Mouse (Mus musculus): ENCODE data around the gene Mrpl38.
"Not testable (repeated sequence)": the region's sequence is repeated elsewhere in the genome, so short reads cannot be mapped to it uniquely, and the experiment has no call there.

The Mrpl38 gene

DNA sequence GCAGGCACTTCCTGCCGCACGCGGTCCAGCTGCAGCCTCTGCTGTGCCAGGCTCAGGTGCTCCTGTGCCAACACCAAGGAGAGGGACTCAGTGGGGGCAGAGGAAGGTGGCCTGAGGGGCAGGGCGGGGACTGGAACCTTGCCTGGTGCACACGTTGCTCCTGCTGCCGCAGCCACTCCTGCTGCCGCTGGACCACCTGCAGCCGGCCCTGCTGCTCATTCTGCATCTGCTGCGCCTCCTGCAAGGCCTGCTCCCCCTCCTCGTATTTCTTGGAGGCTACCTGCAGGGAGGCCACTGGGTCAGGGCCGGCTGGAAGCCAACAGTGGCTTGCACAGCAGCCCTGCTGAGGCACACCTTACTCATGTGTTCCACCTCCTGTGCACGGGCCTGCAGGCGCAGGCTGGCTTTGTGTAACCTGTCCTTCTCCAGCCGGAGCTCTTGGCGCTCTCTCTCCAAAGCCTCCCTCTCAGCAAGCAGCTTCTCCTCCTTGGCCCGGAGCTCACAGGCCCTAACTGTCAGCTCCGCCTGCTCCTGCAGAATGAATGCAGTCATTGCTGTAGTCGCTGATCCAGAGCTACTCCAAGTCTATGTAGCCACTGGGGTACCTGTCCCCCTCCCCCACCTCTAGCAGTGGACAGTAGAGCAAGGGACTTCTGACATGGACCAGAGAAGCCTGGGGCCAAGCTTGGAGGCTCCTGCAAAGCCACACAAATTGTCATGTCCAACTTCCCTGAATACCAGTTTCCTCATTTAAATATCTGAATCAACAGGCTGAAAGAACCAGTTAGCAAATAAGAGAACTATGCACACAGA, 7.0 kb upstream of the Mrpl38 start:
- in situ Hi-C loops (cut with MboI; ENCODE audit: unreplicated experiment in 2 of 2) = loop anchor here (5.0 to 10.0 kb wide), 4 partner anchors 59 to 319 kb away; partner anchors contain the start of gene Qrich2 (in 1 of the 2)

DNA sequence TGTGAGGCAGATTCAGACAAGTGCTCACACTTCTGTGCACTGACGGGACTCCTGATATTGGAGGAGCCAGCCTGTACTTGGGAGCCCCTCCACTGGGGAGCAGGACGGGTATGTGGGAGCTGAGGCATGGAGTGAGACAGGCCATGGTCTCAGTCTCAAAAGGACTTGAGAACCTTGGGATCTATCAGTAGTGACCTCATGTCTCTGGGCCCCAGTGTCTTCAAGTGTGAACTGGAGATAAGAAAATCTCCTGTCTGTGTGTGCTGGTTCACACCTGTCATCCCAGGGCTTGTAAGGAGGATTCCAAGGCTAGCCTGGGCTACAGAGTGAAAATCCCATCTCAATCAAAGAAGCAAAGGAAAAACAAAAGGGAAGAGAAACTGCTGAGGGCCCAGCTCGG, 4.8 kb upstream of the Mrpl38 start:
- in situ Hi-C loops (cut with MboI; ENCODE audit: unreplicated experiment in 2 of 2) = loop anchor here (10.0 kb wide), 3 partner anchors 61 to 321 kb away; partner anchors contain the start of gene Qrich2 (in 1 of the 2)

DNA sequence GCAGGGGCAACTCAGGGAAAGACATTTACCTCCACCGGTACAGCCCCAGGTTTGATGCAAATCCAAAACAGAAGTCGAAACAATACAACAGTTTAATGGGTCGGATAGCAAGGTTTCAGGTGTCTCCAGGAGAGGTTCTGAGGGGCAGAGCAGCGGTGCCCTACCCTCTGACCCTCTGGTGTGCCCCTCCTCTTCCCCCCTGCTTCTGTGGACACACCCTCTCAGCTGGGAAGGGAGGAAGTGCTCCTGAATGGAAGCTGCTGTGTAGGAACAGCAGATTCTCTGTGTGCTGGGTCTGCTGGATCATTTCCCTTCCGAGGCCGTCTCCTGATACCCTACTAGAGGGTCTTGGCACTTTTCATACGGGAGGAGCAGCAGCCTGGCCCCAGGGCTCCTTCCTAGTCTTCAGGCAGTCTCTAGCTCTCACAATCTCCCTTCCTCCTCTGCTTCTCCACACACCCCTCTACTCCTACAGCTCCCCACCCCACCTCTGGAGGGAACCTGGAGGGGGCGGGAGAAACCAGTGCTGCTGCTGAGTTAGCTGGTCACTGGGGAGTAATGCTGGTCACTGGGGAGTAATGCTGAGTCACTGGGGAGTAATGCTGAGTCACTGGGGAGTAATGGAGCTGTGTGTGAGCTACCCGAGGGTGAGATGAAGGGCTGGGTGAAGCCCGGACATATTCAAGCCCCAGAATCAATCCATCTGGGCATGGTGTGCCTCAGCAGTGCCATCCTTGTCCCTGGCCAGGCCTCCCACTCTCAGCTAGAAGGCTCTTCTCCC, 3.7 kb upstream of the Mrpl38 start:
- in situ Hi-C loops (cut with MboI; ENCODE audit: unreplicated experiment in 2 of 2) = loop anchor here (10.0 kb wide), 3 partner anchors 62 to 322 kb away; partner anchors contain the start of gene Qrich2 (in 1 of the 2)

DNA sequence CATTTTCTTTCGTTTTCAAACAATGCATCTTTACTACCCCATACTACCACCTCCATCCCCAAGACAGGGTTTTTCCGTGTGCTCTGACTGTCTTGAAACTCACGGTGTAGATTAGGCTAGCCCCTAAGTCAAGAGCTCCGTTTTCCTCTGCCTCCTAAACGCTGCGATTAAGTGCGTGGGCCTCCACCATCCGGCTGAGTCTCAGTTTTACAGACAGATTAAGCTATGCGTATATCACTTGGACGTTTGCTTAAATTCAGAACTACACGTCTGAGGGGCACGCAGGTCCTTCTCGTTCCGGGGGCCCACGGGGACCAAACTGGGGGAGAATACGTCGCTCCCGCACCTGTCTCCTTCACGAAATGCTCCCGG, 586 bp downstream of the Mrpl38 start:
- in situ Hi-C loops (cut with MboI; ENCODE audit: unreplicated experiment in 2 of 2) = loop anchor here in 1 of 2 experiments (10.0 kb wide), 1 partner anchor 167 kb away; the partner anchor contains the start of gene Exoc7

DNA sequence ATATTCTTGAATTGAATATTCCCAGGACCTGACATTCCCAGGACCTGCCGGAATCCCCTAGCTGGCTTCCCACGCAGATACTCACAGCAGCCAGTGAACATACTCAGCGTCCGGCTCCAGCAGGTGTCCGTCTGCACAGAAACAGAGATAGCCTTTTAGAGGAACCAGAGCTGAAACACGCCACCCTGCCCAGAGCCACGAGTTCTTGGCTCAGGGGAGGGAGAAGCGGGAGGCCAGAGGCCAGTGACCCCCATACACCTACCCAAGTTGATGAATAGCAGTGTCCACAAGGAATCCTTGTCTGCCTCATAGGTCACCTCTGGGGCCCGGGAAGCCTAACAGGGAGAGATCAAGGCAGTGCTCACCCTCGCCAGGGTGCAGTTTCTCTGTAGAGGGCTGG, 4.5 kb downstream of the Mrpl38 start:
- in situ Hi-C loops (cut with MboI; ENCODE audit: unreplicated experiment in 2 of 2) = loop anchor here (5.0 to 10.0 kb wide), 3 partner anchors 47 to 171 kb away; partner anchors contain the start of genes Wbp2 (in 2 of the 2), Exoc7 (in 1 of the 2) and H3f3b (in 1 of the 2)

DNA sequence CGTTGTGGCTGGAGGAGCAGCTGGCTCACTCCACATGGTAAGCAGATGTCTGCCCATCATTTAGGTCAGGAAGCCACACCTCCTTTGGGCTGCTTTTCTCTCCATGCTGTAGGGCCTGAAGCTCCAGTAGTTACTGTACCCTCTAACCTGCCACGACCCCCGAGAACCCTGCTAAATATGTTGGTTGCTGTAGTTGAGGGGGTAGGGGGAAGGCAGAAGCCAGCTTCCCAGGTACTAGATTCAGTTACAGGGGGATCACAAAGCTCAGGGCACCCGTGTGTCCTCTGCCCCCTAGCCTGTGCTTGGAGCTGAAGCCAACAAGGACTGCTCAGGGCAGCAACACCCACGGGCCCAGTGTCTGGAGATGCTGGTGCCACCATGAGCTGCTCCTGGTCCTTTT, 5.2 kb downstream of the Mrpl38 start:
- in situ Hi-C loops (cut with MboI; ENCODE audit: unreplicated experiment in 2 of 2) = loop anchor here (5.0 to 10.0 kb wide), 3 partner anchors 46 to 171 kb away; partner anchors contain the start of genes Wbp2 (in 2 of the 2), Exoc7 (in 1 of the 2) and H3f3b (in 1 of the 2)

DNA sequence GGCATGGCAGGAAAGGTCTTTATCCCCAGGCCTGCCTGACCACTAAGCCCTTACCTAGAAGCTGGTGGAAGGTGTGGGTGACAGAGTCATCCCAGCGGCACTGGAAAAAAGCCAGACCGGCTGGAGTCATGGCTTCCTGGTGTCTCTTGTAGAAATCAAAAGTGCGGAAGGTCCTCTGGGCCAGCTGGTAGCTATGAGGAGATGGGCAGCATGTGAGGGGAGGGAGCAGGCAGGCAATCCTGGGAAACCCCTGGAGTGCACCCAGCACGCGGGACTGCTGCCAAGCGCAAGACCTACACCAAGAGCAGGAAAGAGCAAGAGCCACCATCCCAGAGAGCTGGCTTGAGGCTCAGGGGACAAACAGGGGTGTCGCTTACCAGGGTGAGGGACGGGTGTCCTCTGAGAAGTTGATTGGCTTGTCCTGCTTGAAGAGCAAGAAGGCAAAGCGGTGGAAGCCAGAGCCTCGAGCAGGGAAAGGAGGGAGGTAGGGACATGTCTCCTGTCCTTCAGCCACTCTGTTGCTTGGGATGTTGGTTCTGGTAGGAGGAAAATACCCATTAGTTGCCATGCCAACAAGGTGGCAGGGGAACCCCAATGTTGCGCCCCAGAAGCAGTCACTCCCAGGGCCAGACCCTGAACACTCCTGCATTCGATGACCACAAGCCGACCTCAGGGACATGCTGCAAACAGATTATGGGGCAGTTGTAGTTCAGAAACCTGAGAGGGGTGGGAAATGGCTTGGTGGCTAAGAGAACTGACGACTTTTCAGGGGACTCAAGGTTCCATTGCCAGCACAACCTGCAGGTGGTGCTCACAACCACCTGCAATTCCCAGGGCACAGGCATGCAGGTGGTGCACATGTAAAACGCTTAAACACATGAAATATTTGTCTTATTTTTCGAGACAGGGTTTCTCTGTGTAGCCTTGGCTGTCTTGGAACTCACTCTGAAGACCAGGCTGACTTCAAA, 6.0 kb downstream of the Mrpl38 start:
- in situ Hi-C loops (cut with MboI; ENCODE audit: unreplicated experiment in 2 of 2) = loop anchor here (5.0 to 10.0 kb wide), 3 partner anchors 45 to 172 kb away; partner anchors contain the start of genes Wbp2 (in 2 of the 2), Exoc7 (in 1 of the 2) and H3f3b (in 1 of the 2)

DNA sequence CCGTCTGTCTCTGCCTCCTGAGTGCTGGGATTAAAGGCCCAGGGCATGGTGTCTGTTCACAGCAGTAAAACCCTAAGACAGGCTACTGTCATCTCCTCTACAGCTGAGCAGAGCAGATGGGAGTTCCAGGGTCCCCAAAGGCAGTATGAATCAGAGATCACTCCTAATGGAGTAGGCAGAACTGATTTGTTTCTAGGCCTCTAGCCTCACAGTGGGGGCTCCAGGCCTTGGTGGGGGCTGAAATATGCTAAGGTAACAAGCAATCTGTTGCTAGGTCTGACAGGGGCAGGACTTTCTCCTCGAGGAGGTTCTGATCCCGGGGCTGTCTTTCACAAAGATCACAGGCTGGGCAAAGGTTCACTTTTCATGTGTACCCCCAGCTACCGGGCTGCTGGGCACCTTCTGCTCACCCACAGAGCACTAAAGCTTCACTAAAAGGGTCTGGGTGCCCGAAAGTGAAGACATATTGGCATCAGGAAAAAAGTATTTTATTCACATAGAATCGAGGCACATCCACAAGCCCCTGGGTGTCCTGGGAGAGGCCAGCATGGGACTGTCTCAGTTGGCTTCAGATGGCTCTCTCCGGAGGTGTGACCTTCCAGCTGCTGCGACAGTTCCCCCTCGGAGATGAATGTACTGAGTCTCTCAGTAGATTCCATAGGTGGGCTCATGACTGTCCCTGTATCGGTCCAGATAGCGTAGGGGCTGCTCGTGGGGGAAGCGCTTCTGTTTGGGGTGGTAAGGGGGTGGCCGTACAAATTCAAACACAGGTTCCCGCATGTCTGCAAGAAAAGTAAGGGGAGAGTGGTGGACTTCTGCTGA, 7.1 kb downstream of the Mrpl38 start:
- in situ Hi-C loops (cut with MboI; ENCODE audit: unreplicated experiment in 2 of 2) = loop anchor here (5.0 to 10.0 kb wide), 3 partner anchors 44 to 173 kb away; partner anchors contain the start of genes Wbp2 (in 2 of the 2), Exoc7 (in 1 of the 2) and H3f3b (in 1 of the 2)

DNA sequence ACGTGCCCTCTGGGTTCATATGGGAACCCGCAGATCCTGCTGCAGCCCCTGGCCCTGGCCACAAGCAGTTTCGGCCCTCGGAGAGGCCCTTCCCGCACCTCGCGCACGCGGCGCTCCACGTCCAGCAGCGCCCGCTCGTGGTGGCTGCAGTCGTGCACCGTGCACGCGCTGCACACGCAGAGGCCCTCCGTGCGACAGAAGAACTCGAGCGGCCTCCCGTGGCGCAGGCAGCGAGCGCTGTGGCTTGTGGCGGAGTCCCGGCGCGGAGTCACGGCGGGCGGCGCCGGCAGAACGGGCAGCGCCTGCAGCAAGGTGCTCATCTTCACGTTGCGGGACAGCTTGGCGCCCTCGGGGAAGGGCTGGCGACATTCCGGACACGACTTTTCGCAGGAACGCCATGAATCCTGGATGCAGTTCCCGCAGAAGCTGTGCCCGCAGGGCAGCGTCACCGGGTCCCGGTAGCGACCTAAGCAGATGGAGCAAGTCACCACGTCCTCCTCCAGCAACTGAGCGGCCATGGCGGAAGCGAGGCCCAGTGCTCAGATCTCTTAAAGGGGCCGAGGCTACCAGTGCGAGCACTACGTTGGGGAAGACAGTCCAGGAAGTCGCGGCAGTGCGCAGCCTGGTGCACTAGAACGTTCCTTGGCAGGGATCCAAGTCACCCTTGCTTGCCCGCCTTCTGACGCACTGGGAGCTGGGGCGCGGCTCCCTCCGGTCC, 8.0 kb downstream of the Mrpl38 start, which contains the start of gene Trim65:
TSS of gene Trim65 (minus strand) at position 641 of the 718 bp plus-strand sequence.
- in situ Hi-C loops (cut with MboI; ENCODE audit: unreplicated experiment in 2 of 2) = loop anchor here (5.0 to 10.0 kb wide), 3 partner anchors 43 to 174 kb away; partner anchors contain the start of genes Wbp2 (in 2 of the 2), Exoc7 (in 1 of the 2) and H3f3b (in 1 of the 2)

DNA sequence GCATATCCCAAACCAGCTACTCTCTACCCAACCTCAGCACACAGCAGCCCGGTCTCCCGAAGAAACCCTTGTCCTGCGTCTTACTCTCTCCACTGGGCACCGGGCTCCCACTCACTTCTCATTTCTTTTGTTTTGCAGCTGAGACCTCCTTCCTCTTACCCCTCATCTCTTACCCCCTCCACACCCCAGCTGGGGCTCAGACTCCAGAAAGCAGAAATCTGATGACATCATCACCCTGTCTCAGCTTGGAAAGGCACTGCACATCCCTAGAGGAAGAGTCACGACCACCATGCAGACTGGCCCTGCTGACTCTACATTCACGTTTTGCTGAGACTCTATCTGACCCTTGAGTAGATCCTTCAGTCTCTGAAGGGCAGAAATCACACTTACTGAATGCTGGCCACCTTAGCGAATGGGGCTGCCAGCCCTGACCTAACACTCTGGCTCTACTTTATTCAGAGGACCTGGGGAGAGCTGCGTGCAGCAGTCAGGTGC, 8.6 kb downstream of the Mrpl38 start:
- in situ Hi-C loops (cut with MboI; ENCODE audit: unreplicated experiment in 2 of 2) = loop anchor here (5.0 to 10.0 kb wide), 3 partner anchors 43 to 175 kb away; partner anchors contain the start of genes Wbp2 (in 2 of the 2), Exoc7 (in 1 of the 2) and H3f3b (in 1 of the 2)

DNA sequence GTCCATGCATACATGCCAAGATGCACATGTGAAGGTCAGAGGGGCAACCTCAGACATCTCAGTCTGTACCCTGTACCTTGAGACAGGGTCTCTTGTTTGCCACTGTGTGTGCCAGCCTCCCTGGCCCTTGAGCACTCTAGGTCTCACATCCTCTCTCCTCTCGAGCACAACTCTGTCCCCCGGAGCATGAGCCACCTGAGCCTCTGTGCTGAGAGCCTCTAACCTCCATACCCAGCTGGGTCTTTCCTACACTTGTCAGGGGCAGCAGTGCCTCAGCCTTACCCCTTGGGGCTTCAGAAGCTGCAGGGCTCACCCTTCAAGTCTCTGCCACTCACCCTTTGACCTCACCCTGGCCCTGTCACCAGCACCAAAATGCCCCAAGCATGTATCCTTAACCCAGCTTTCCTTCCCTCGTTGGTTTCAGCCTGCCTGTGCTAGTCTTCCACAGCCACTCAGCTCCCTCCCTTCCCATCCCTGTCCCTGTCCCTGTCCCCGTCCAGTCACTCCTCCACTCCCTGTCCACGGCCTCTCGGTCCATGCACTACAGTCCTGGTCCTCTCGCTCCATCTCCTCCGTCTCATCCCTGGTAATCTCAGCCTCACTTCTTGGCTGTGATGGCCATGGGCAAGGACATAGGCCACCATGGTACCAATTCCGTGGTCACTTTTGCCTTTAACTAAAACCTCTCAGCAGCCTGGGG, 9.4 kb downstream of the Mrpl38 start:
- in situ Hi-C loops (cut with MboI; ENCODE audit: unreplicated experiment in 2 of 2) = no loop called here

DNA sequence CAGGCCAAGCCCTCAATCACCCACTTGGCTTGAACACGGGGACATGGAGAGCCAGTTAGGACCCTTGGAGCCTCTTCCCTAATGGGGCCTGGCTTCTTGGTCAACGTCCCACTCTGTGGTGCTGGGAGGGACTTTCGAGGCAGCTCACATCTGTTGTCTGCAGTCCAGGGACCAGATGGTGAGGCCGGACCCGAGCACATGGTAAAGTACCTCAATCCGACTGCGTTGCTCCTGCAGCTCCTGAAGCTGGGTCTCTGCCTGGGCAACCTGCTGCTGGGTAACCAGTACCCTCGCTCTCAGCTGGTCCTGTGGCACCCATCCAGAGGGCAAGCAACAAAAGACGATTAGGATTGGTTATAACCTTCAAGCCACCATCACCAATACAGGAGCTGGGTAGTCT, 10.7 kb downstream of the Mrpl38 start:
- in situ Hi-C loops (cut with MboI; ENCODE audit: unreplicated experiment in 2 of 2) = no loop called here

DNA sequence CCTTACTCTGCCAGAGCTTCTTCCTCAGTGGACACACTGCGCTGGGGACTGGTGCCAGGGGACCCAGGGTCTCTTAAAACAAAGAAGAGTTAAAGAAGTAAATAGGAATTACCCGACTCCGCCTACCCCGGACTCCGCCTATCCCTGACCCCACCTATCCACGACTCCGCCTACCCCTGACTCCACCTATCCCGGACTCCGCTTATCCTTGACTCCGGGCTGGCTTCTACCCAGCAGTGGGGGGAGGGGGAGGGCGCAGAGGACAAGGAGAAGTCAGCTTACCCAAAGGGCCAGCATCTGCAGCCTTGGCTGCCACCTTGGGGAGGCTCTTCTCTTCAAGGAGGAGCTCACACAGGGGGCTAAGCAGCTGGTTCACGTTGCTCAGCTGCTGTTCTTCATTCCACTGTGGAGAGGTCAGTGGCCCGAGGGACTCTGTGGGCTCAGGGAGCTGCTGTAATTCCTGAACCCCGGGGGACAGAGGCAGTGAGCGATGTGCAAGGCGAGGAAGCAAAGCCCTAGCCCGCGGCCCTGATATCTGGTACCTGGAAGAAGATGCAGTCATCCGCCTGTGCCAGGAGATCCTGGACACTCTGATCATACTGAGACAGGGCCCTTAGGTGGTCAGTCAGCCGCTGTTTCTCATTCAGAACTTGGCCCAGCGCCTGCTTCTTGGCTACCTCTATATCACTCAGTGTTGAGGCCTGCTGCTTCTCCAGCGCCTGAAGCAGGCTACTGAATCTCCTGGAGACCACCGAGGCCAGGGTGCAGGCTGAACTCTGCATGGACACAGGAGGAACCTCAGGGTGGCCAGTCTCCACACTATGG, 11.3 kb downstream of the Mrpl38 start, which contains the start of gene Trim47:
TSS of gene Trim47 (minus strand) at position 55 of the 825 bp plus-strand sequence.
- in situ Hi-C loops (cut with MboI; ENCODE audit: unreplicated experiment in 2 of 2) = no loop called here

DNA sequence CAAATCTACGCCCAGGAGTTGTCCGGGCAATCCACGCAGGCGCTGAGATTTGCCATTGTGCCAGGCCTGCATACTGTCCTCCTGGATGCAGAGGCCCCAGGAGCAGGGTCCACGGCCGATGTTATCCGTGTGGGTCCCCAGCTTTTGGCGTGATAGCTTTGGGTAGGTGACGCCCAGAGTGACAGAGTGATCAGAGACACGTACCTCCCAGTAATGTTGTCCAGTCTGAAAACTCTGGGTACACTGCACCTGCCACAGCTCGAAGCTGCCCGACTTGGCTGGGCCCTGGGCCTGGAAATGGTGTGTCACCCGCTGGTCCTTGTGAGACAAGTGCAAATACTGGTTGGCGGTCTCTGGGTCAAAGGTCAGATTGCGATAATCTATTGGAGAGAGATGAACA, 12.4 kb downstream of the Mrpl38 start:
- in situ Hi-C loops (cut with MboI; ENCODE audit: unreplicated experiment in 2 of 2) = no loop called here

DNA sequence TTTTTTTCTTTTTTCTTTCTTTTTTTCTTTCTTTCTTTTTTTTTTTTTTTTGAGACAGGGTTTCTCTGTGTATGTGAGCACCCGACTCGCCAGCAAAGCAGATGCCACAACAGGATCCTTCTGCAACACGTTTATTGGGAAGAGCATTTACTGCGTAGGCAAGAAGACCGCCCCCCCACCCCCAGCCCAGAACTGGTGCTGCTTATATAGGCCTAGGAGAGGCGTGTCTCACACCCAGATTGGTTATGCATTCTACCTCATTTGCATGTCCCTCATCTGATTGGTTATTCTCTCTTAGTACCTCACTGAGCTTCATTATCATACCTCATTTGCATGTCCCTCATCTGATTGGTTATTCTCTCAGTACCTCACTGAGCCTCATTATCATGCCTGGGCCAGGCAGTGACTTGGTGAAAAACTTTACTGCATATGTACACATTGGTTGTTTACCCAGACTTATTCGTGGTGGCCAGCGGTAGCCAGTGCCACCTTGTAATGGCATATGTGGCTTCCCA, 16.9 kb downstream of the Mrpl38 start:
- in situ Hi-C loops (cut with MboI; ENCODE audit: unreplicated experiment in 2 of 2) = not testable (repeated sequence)

DNA sequence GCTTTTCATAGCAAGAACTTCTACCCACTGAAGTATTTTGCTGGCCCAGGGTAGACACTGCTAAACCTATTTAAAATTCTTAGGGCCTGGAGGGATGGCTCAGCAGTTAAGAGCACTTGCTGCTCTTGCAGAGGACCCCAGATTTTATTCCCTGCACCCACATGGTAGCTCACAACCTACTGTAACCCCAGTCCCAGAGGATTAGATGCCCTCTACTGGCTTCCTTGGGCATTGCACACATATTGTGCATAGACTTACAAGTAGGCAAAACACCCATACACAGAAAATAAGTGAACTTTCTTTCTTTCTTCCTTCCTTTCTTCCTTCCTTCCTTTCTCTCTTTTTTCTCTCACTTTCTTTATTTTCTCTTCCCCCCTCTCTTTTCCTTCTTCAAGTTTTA, 20.8 kb downstream of the Mrpl38 start:
- in situ Hi-C loops (cut with MboI; ENCODE audit: unreplicated experiment in 2 of 2) = no loop called here
